Mouse (Mus musculus) c-Kit-positive CD71-negative TER-119-negative erythroid progenitor cells, embryonic 14.5 days (primary cell): ENCODE results near the gene Hapln3.

ENCODE experiments used
- DNase-seq: peaks from one replicate; pipeline ENCODE4 v3.0.0-alpha.2; 2013; ENCODE audit warnings: low read depth

Hapln3 gene

DNA sequence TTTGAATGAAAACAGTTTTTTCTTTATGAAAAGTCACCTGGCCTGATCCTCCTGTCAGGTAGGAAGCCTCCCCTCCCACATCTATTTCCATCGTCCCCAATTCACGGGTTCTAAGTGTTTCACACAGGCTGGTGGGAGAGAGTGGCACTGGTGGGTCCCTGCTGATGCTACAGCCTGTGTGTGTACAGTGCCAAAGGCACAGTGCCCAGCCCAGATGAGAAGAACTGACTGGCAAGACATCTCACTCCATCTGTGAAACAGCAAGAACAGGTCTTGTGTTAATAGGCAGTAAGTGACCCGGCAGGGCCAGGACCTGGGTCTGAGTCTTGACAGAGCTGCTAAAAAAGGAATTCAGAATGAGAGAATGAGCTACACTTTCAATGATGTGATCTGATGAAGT lies 51.6 kb downstream of the Hapln3 start:
- DNase-seq, result no peak

DNA sequence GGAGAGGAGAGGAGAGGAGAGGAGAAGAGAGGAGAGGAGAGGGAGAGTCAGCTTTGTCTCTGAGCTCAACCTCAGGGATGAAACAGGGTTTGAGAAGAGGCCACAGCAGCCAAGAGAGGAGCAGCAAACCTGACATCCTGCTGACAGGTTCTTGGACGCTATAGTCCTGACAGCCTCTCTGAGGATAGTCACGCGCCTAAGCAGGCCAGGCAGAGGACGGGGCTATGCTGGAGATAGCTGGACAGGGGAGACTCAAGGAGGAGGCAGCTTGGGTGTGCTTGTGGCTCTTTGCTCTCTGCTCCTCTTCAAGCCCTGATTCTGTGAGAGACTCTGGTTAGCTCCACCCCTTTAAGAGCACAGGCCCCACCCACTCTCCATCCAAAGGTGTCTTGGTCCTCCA lies 62.6 kb downstream of the Hapln3 start:
- no peak for DNase-seq

GRCm38 (mm10) chr7:79067466-79067865 lies 63.4 kb downstream of the Hapln3 start:
- DNase-seq, result no peak
